Mouse (Mus musculus) liver, postnatal 0 days (tissue): Measurements from ENCODE around the gene Upf3b. TPM values are rescaled to one million over a fixed set of nuclear protein-coding genes. Genes with fewer than 3 reads are reported as not detected.

Experiments
- ATAC-seq: fragments of 200-750 bp; cut with Nextera tagmentation; 2 replicates; pipeline ENCODE4 v1.8.0; 2017; ENCODE audit warnings: mild to moderate bottlenecking, moderate library complexity
- DNase-seq: peaks from one replicate; pipeline ENCODE4 v3.0.0-alpha.2; 2016
- H3K27ac ChIP-seq: fragments of 300-500 bp; sonication (generic); 2 replicates; pipeline ENCODE4 v1.5.1; 2014; ENCODE audit warnings: antibody characterized with exemption, moderate library complexity, mild to moderate bottlenecking, low read depth
- H3K27me3 ChIP-seq: fragments of 300-500 bp; sonication (generic); 2 replicates; pipeline ENCODE4 v1.6.1; 2014; ENCODE audit warnings: low read length, control low read depth, mixed read lengths; ENCODE audit not compliant: insufficient read depth
- H3K36me3 ChIP-seq: fragments of 300-500 bp; sonication (generic); replicated peaks from 2 replicates; pipeline ENCODE4 v1.6.1; 2014; ENCODE audit warnings: mild to moderate bottlenecking, control low read depth, low read length, moderate library complexity, mixed read lengths; ENCODE audit not compliant: insufficient read depth
- H3K4me1 ChIP-seq: fragments of 300-500 bp; sonication (generic); 2 replicates; pipeline ENCODE4 v1.6.1; 2014; ENCODE audit warnings: antibody characterized with exemption, mild to moderate bottlenecking, control low read depth; ENCODE audit not compliant: insufficient read depth
- H3K4me2 ChIP-seq: fragments of 300-500 bp; sonication (generic); 2 replicates; pipeline ENCODE4 v1.6.1; 2014; ENCODE audit warnings: low read depth, mild to moderate bottlenecking, low read length, moderate library complexity, mixed read lengths
- H3K4me3 ChIP-seq: fragments of 300-500 bp; sonication (generic); 2 replicates; pipeline ENCODE4 v1.5.1; 2014; ENCODE audit warnings: low read depth, low read length
- H3K9ac ChIP-seq: fragments of 300-500 bp; sonication (generic); replicated peaks from 2 replicates; pipeline ENCODE4 v1.6.1; 2014; ENCODE audit warnings: mild to moderate bottlenecking, moderate library complexity
- H3K9me3 ChIP-seq: fragments of 300-500 bp; sonication (generic); 2 replicates; pipeline ENCODE4 v1.6.1; 2016; ENCODE audit warnings: mild to moderate bottlenecking, control low read depth, low read length, mixed read lengths
- CTCF ChIP-seq: sonication (generic); IDR thresholded peaks from 2 replicates; pipeline ENCODE4 v1.5.1; 2016; ENCODE audit warnings: antibody characterized with exemption, low read depth
- EP300 ChIP-seq: IDR thresholded peaks from 2 replicates; pipeline ENCODE4 v1.6.1; 2016; ENCODE audit warnings: antibody characterized with exemption, low read depth, mild to moderate bottlenecking
- WGBS: fragments of 180-500 bp; shearing (Covaris S2); extraction: QIAGEN DNeasy Blood & Tissue Kit; methylation state at CpG from one replicate; pipeline ENCODE4 v1.1.7; 2014; ENCODE audit not compliant: insufficient replicate concordance; 5-methylcytosine and 5-hydroxymethylcytosine counted together
- polyA plus RNA-seq: library from polyadenylated mRNA; unstranded; fragments of >200 nt; fragmentation: Nextera tagmentation; extraction: Ambion mirVana; gene quantifications from 2 replicates; pipeline ENCODE4 v1.2.1, GENCODE M21; 2015

Gene Upf3b
- polyA plus RNA-seq, 1 experiment from 2014 or later, result 8.5 TPM

GRCm38 (mm10) chrX:37068766-37069165 lies 41.4 kb downstream of the Upf3b start:
- ATAC-seq (no peak), DNase-seq (no peak)
- H3K4me1 ChIP-seq, result no peaks in the 10 kb centered on the region
- H3K27ac ChIP-seq, result no peak overlapping the region
- no peak overlapping the region for H3K9ac ChIP-seq
- no peaks in the 10 kb centered on the region for H3K9me3 ChIP-seq
- H3K27me3 ChIP-seq, result no peaks in the 10 kb centered on the region
- TF ChIP-seq CTCF, result no peak
- no peak for TF ChIP-seq EP300
- no peak overlapping the region for H3K4me3 ChIP-seq
- H3K4me2 ChIP-seq, result no peak overlapping the region
- WGBS, result 69% methylated on average over 5 of the region's 5 CpGs
- no peaks in the 10 kb centered on the region for H3K36me3 ChIP-seq

- Histone ChIP-seq H3K4me2 (no peak overlapping the region), H3K4me1 (no peaks in the 10 kb centered on the region), H3K4me3 (no peak overlapping the region), H3K9me3 (no peaks in the 10 kb centered on the region), H3K27me3 (no peaks in the 10 kb centered on the region), H3K9ac (no peak overlapping the region), H3K27ac (no peak overlapping the region), H3K36me3 (no peaks in the 10 kb centered on the region)
- no peak for ATAC-seq
- 63% methylated on average over 3 of the region's 3 CpGs for whole genome bisulfite sequencing
- DNase-seq, result no peak
- TF ChIP-seq CTCF (no peak), EP300 (no peak)
These were observed 42.8 kb downstream of the Upf3b start for GRCm38 (mm10) chrX:37067299-37067698.

- Histone ChIP-seq H3K9ac (no peak overlapping the region), H3K27ac (no peak overlapping the region), H3K27me3 (no peaks in the 10 kb centered on the region), H3K36me3 (no peaks in the 10 kb centered on the region), H3K4me2 (no peak overlapping the region), H3K4me1 (no peaks in the 10 kb centered on the region), H3K9me3 (no peaks in the 10 kb centered on the region), H3K4me3 (no peak overlapping the region)
- TF ChIP-seq EP300, result no peak
- no peak for TF ChIP-seq CTCF
- WGBS, result 62% methylated on average over 9 of the region's 9 CpGs
- ATAC-seq, result no peak
- DNase-seq, result no peak
These were observed 46.2 kb downstream of the Upf3b start for GRCm38 (mm10) chrX:37063902-37064301.

GRCm38 (mm10) chrX:37048890-37049823 lies 61.0 kb downstream of the Upf3b start:
- Histone ChIP-seq H3K4me3 (peak overlapping the region; percentile 30), H3K9me3 (no peaks in the 10 kb centered on the region), H3K27ac (no peak overlapping the region), H3K36me3 (no peaks in the 10 kb centered on the region), H3K27me3 (peaks cover 46% of the 10 kb centered on the region), H3K9ac (no peak overlapping the region), H3K4me2 (peak overlapping the region; percentile 60), H3K4me1 (0 out of 2 replicates have a peak, but pooled peaks cover 4% of the 10 kb centered on the region)
- ATAC-seq, result no peak
- 12% methylated on average over 52 of the region's 70 CpGs for WGBS
- no peak for TF ChIP-seq CTCF
- no peak for TF ChIP-seq EP300
- peak; percentile 15 for DNase-seq

GRCm38 (mm10) chrX:37048066-37048889 lies 61.8 kb downstream of the Upf3b start, which contains the start of gene Sowahd:
Gene Sowahd (plus strand): TSS chrX:37048845.
- DNase-seq, result peak; percentile 14
- 10% methylated on average over 31 of the region's 38 CpGs for WGBS
- Histone ChIP-seq H3K27ac (no peak within 1 kb of the TSS), H3K9ac (no peak within 1 kb of the TSS), H3K27me3 (peaks cover 46% of the 10 kb centered on the region), H3K4me3 (peak within 1 kb of the TSS; percentile 30), H3K9me3 (no peaks in the 10 kb centered on the region), H3K36me3 (no peaks in the 10 kb centered on the region), H3K4me2 (peak within 1 kb of the TSS; percentile 60), H3K4me1 (0 out of 2 replicates have a peak, but pooled peaks cover 4% of the 10 kb centered on the region)
- no peak for ATAC-seq
- no peak for TF ChIP-seq CTCF
- no peak for TF ChIP-seq EP300

GRCm38 (mm10) chrX:37042726-37043125 lies 67.4 kb downstream of the Upf3b start:
- peak; percentile 58 for DNase-seq
- Histone ChIP-seq H3K9me3 (no peaks in the 10 kb centered on the region), H3K4me2 (no peak overlapping the region), H3K4me3 (no peak overlapping the region), H3K9ac (no peak overlapping the region), H3K27ac (no peak overlapping the region), H3K4me1 (no peaks in the 10 kb centered on the region), H3K36me3 (no peaks in the 10 kb centered on the region), H3K27me3 (peaks cover 9% of the 10 kb centered on the region; the same call in 1 of the 2 replicates)
- 17% methylated on average over 9 of the region's 9 CpGs for WGBS
- TF ChIP-seq CTCF, result peak; percentile 67
- TF ChIP-seq EP300, result no peak
- no peak for ATAC-seq

Other genes starting within 250 kb of the Upf3b start
- 92.5 and 94.9 TPM in 2 replicates for gene Ube2a, start 236.4 kb downstream of the Upf3b start, polyA plus RNA-seq
- 9.2 TPM in 2 replicates for gene C330007P06Rik, start 236.2 kb downstream of the Upf3b start, polyA plus RNA-seq
- gene Nkrf, start 207.4 kb downstream of the Upf3b start, polyA plus RNA-seq, result 0.69 and 0.75 TPM in 2 replicates
- 3.4 TPM in 2 replicates for gene Sept6, start 118.5 kb downstream of the Upf3b start, polyA plus RNA-seq
- 0.11 TPM in 1 of 2 replicates, not detected in the other for gene Sowahd, start 61.5 kb downstream of the Upf3b start, polyA plus RNA-seq
- 364 and 376 TPM in 2 replicates for gene Rpl39, start 24.9 kb downstream of the Upf3b start, polyA plus RNA-seq
- gene Nkap, start 16.5 kb upstream of the Upf3b start, polyA plus RNA-seq, result 4.9 and 7.2 TPM in 2 replicates
- not detected in 2 replicates for gene Akap14, start 58.5 kb upstream of the Upf3b start, polyA plus RNA-seq
- gene Ndufa1, start 80.8 kb upstream of the Upf3b start, polyA plus RNA-seq, result 473 and 484 TPM in 2 replicates
- gene Rnf113a1, start 80.9 kb upstream of the Upf3b start, polyA plus RNA-seq, result 2.8 and 2.9 TPM in 2 replicates
- gene Gm9, start 100.7 kb upstream of the Upf3b start, polyA plus RNA-seq, result not detected in 2 replicates
- gene Rhox1, start 111.9 kb upstream of the Upf3b start, polyA plus RNA-seq, result not detected in 2 replicates
- not detected in 2 replicates for gene Rhox2a, start 134.7 kb upstream of the Upf3b start, polyA plus RNA-seq
- gene Rhox3a, start 139.6 kb upstream of the Upf3b start, polyA plus RNA-seq, result not detected in 2 replicates
- gene Rhox4a, start 155.0 kb upstream of the Upf3b start, polyA plus RNA-seq, result not detected in 2 replicates